Mouse (Mus musculus) gastrocnemius, postnatal 25 days (tissue): ENCODE measurements around the gene Cyp4a12a. TPM values are rescaled to one million over a fixed set of nuclear protein-coding genes. Genes with fewer than 3 reads are reported as not detected.
"Not testable (repeated sequence)": the region's sequence is repeated elsewhere in the genome, so short reads cannot be mapped to it uniquely, and the experiment has no call there.

Experiments used
- DNase-seq: peaks from one replicate; pipeline ENCODE4 v3.0.0; 2022
- long read RNA-seq, 2 experiments: library from polyadenylated mRNA; stranded (forward); transcript quantifications; one replicate each; pipeline ENCODE4 v2.0.0; 2021
- total RNA-seq, 2 experiments: library from RNA; stranded (reverse); gene quantifications; 1 replicate in 1 of 2; 2 replicates in 1 of 2; pipeline ENCODE4 v1.2.3; 2021

The Cyp4a12a gene
- total RNA-seq: not detected
- long read RNA-seq, experiment 1: 0 reads
- long read RNA-seq, experiment 2: 0 reads

DNA sequence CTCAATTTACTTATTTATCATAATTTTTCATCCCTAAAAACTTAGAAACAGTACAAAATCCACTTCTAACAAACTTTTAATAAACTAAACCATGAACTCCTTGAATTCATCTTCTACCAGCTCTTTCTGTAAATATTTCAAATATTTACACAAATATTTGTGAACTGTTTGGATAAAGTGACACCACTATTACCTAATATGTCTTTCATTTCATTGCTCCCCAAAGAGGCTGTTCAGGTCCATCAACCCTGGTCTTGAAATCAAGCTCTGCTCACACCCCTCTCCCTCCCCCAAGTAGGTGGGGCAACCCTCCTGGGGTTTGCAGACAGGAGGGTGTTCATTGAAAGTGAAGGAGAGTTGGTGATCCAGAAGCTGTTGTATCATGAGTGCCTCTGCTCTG, at the start of gene Cyp4a12a:
TSS of gene Cyp4a12a (plus strand) at position 301 of the 400 bp plus-strand sequence.
- DNase-seq: not testable (repeated sequence)

- not testable (repeated sequence) for DNase-seq
These were observed 33.9 kb upstream of the Cyp4a12a start for GRCm38 (mm10) chr4:115264687-115265569.

DNA sequence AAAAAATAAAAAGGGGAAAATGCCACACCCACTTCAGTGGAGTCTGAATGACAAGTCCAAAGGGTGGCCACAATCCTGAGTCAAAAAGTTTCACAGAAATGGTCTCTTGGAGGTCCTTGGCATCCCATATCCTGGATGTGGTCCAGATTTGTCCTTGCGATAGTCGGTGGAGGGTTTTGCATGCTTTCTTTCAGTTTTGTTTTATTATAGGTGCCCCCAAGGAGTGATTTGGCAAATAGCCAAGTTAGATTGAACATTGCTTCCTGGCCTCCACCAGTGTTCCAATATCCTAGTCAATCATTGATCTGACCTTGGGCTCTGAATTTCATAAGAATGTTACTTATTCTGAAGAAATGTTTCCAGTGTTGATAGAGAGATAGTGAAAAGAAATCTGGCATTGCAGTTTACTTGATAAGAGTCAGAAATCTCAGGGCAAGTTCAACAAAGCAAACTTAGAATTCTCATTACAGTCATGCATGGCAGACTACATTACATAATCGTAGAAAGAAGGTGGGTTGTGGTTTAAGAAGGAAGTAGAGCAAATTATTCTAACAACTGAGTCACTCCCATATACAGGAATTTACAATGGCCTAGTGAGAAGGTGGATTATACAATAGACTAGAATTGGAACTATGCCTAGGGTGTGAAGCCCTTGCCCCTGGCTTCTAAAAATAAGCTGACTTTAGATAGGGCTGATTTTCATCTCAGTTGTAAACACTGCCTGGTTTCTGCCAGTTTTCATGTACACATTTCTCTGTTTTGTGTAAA, 20.4 kb upstream of the Cyp4a12a start:
- DNase-seq: not testable (repeated sequence)

GRCm38 (mm10) chr4:115280342-115280741, 18.5 kb upstream of the Cyp4a12a start:
- no peak for DNase-seq

GRCm38 (mm10) chr4:115280779-115281178, 18.1 kb upstream of the Cyp4a12a start:
- not testable (repeated sequence) for DNase-seq

- not testable (repeated sequence) for DNase-seq
These were observed 17.5 kb upstream of the Cyp4a12a start for GRCm38 (mm10) chr4:115281231-115281767.

GRCm38 (mm10) chr4:115325722-115326121, 26.9 kb downstream of the Cyp4a12a start:
- not testable (repeated sequence) for DNase-seq

- not testable (repeated sequence) for DNase-seq
These were observed 66.8 kb downstream of the Cyp4a12a start for GRCm38 (mm10) chr4:115365624-115366023.

DNA sequence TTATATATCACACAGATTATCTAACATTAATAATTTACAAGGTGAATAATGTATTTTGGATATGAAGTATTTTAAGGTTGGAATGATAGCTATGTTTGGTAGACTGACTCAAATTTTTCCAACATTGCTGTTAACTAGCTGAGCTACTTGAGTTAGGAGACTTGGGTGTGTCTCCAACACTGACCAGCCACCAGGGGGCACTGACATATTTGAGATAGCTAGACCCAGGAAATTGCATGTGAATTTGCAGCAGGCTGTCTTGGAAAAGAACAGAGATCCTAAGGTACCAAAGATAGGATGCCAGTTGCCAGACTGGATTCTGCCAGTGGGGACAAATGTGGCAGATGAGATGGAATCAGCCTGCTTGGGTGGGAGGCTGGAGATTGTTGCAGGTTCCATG, 69.2 kb downstream of the Cyp4a12a start:
- DNase-seq: not testable (repeated sequence)

Other genes starting within 250 kb of the Cyp4a12a start
- gene Tal1, start 242.6 kb upstream of the Cyp4a12a start, total RNA-seq: 1 to 10 TPM in 1 of 2 experiments, under 1 TPM in 1; 0.46 to 1.3 TPM
- gene Pdzk1ip1, start 210.3 kb upstream of the Cyp4a12a start, total RNA-seq: not detected
- not detected for gene Cyp4x1, start 164.8 kb upstream of the Cyp4a12a start, total RNA-seq
- not detected for gene Cyp4a29, start 57.0 kb upstream of the Cyp4a12a start, total RNA-seq
- not detected for gene Cyp4a12b, start 112.6 kb downstream of the Cyp4a12a start, total RNA-seq
- gene Cyp4a30b, start 153.6 kb downstream of the Cyp4a12a start, total RNA-seq: not detected
- gene Cyp4a14, start 197.1 kb downstream of the Cyp4a12a start, total RNA-seq: not detected
- gene Cyp4a10, start 219.2 kb downstream of the Cyp4a12a start, total RNA-seq: not detected